Mouse (Mus musculus) CD4-positive naive resting alpha-beta T cell, adult 57 days (primary cell): ENCODE results near the gene Sept9. TPM values are rescaled to one million over a fixed set of nuclear protein-coding genes. Genes with fewer than 3 reads are reported as not detected.

Source experiments
- total RNA-seq: library from RNA; stranded (reverse); gene quantifications from one replicate; pipeline ENCODE4 v1.2.4, GENCODE M21; 2023

Sept9 gene
- 225 TPM for total RNA-seq

DNA sequence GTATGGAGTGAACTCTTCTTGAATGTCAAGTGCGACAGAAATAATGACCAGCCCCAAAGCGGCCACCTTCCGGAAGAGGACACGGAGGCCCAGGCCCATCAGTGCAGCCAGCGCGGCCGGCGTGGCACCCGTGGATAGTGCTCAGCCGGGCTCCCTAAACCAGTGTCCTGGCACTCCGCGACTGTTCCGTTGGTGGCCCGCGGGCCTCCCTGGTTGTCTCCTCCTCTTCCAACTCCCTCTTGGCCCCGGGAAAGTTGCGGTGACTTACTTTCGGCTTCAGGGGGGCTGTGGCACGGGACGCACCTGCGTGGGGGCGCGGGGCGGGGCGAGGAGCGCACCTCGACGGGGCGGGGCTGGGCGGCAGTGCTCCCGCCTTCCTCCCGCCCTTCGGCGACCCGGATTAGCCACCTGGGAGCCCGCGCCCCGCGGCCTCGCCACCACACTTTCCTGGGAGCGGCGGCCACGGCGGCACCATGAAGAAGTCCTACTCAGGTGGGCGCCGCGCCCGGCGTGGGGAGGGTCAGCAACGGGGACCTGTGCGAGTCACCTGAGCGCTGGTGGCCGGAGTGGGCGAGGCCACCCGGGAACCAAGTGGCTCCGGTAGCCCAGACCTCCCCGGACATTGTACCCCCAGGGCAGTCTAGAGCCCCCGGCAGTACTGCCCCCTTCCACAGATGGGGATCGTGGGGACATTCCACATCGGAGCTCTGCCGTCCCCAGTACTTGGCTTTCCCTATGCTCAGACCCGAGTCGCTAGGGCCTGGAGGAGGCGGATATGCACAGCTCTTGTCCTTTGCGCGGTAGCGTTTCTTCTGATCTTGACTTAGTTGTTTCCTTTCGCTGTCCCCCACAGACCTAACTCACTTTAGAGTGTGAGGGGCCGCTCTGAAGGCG, at the start of gene Sept9:
TSS of gene Sept9 (plus strand) at position 380 of the 894 bp plus-strand sequence.

Other genes with a start within 250 kb of the Sept9 start
- gene Sec14l1, start 84.5 kb upstream of the Sept9 start, total RNA-seq = 22.8 TPM